Mouse (Mus musculus) embryo, embryonic 9.5 days (tissue): ENCODE results near the gene Amh.

ENCODE experiments used
- DNase-seq: peaks from one replicate; pipeline ENCODE4 v3.0.0-alpha.2; 2017; ENCODE audit errors: extremely low spot score

The Amh gene

GRCm38 (mm10) chr10:80856908-80857307 is 51.9 kb downstream of the Amh start:
- DNase-seq: no peak
